8 mouse cellular contexts compared by ENCODE assay signal in genomic region chr6:36004701-36005100, GRCm38 (mm10).
DNase-seq lines count a peak whose midpoint lies in the region; ATAC-seq and TF ChIP-seq lines count a peak whose summit lies in the region.

No protein-coding gene starts in this region.

- H3K36me3 ChIP-seq in kidney, adult 2 months (ENCODE audit: control insufficient read depth, insufficient read depth, low read length): no peaks in the 10 kb centered on the region
- no peaks in the 10 kb centered on the region for H3K36me3 ChIP-seq in kidney, embryonic 15.5 days
- no peaks in the 10 kb centered on the region for H3K36me3 ChIP-seq in CH12.LX (replicated peaks in 1 of 2; ENCODE audit: control insufficient read depth in 1 of 2, insufficient read depth in 1 of 2, low read length in 1 of 2)
- H3K36me3 ChIP-seq in embryonic facial prominence, embryonic 10.5 days (replicated peaks): no peaks in the 10 kb centered on the region

- H3K4me3 ChIP-seq in kidney, adult 2 months (ENCODE audit: insufficient read depth, low read depth, low read length): no peak overlapping the region
- H3K4me3 ChIP-seq in kidney, embryonic 15.5 days (replicated peaks): no peak overlapping the region
- no peak overlapping the region for H3K4me3 ChIP-seq in CH12.LX (replicated peaks in 1 of 3; ENCODE audit: low read depth in 2 of 3, low read length in 2 of 3, poor library complexity in 1 of 3)
- H3K4me3 ChIP-seq in embryonic facial prominence, embryonic 10.5 days: no peak overlapping the region

- peak; percentile 24 for DNase-seq in kidney, adult 2 months
- DNase-seq in CH12.LX (ENCODE audit: extremely low read depth) (peak; percentile 51), MN1 (ENCODE audit: low spot score) (peak; percentile 20)
- peak; percentile 9 for DNase-seq in embryonic facial prominence, embryonic 10.5 days (ENCODE audit: low spot score)
- peak; percentile 40 for DNase-seq in lung, postnatal 10 days
- no peak for DNase-seq in urinary bladder, postnatal 10 days (ENCODE audit: low spot score)
- DNase-seq in urinary bladder, adult 2 months (ENCODE audit: low spot score): no peak

- H3K79me2 ChIP-seq in CH12.LX (replicated peaks; ENCODE audit: control insufficient read depth, extremely low read depth, insufficient read depth, poor library complexity, severe bottlenecking): no peaks in the 10 kb centered on the region

- TF ChIP-seq POLR2A in kidney, adult 2 months (IDR thresholded peaks at IDR 0.05; ENCODE audit: low read depth, low read length): no peak
- no peak for TF ChIP-seq POLR2A in CH12.LX (IDR thresholded peaks at IDR 0.05; ENCODE audit: low read depth, low read length)

- 0 out of 2 replicates have a peak, but pooled peaks have one; percentile 2 for TF ChIP-seq CTCF in kidney, adult 2 months (conservative IDR thresholded peaks at IDR 0.05; ENCODE audit: insufficient read depth, insufficient read length, low read depth, low read length)
- TF ChIP-seq CTCF in CH12.LX (conservative IDR thresholded peaks at IDR 0.05 in 1 of 2, IDR thresholded peaks at IDR 0.05 in 1 of 2; ENCODE audit: low read depth in 2 of 2, low read length in 2 of 2): peak; percentile 72 to 75

- H3K4me2 ChIP-seq in kidney, embryonic 15.5 days: no peak overlapping the region
- H3K4me2 ChIP-seq in CH12.LX (ENCODE audit: insufficient read depth, low read depth, poor library complexity, severe bottlenecking): no peak overlapping the region

- in situ Hi-C loops in CH12.LX (cut with MboI; ENCODE audit: low pct_ligation_motif_present, low pct_unique_long_range_greater_than_20kb, low sequenced_read_pairs): no loop called here

- no peak overlapping the region for H3K9ac ChIP-seq in kidney, embryonic 15.5 days
- no peak overlapping the region for H3K9ac ChIP-seq in CH12.LX (ENCODE audit: insufficient read depth, low read depth)

- no peaks in the 10 kb centered on the region for H3K4me1 ChIP-seq in kidney, adult 2 months (ENCODE audit: control insufficient read depth, insufficient read depth, low read length)
- no peaks in the 10 kb centered on the region for H3K4me1 ChIP-seq in kidney, embryonic 15.5 days
- H3K4me1 ChIP-seq in CH12.LX (ENCODE audit: control insufficient read depth in 1 of 2, insufficient read depth in 2 of 2): no peaks in the 10 kb centered on the region
- H3K4me1 ChIP-seq in embryonic facial prominence, embryonic 10.5 days: no peaks in the 10 kb centered on the region

- ATAC-seq in kidney, embryonic 15.5 days (replicated peaks; ENCODE audit: low FRiP score): no peak

- H3K27ac ChIP-seq in kidney, adult 2 months (ENCODE audit: insufficient read depth, low read depth, low read length): no peak overlapping the region
- H3K27ac ChIP-seq in kidney, embryonic 15.5 days: no peak overlapping the region
- H3K27ac ChIP-seq in CH12.LX (ENCODE audit: insufficient read depth, low read depth): no peak overlapping the region
- no peak overlapping the region for H3K27ac ChIP-seq in embryonic facial prominence, embryonic 10.5 days (replicated peaks)

- TF ChIP-seq EP300 in CH12.LX (IDR thresholded peaks at IDR 0.05; ENCODE audit: low read length): no peak

- no peaks in the 10 kb centered on the region for H3K9me3 ChIP-seq in kidney, embryonic 15.5 days (replicated peaks)
- no peaks in the 10 kb centered on the region for H3K9me3 ChIP-seq in CH12.LX (replicated peaks; ENCODE audit: low read length)
- no peaks in the 10 kb centered on the region for H3K9me3 ChIP-seq in embryonic facial prominence, embryonic 10.5 days

- 36% methylated on average over 1 of the region's 1 CpGs for WGBS in kidney, adult 2 months
- 55% methylated on average over 1 of the region's 1 CpGs for WGBS in kidney, embryonic 15.5 days
- WGBS in embryonic facial prominence, embryonic 10.5 days: 38% methylated on average over 1 of the region's 1 CpGs

- TF ChIP-seq RAD21 in CH12.LX (IDR thresholded peaks at IDR 0.05; ENCODE audit: low read depth, low read length): peak; percentile 57

- H3K27me3 ChIP-seq in kidney, adult 2 months (replicated peaks; ENCODE audit: control insufficient read depth, insufficient read depth, low read length): no peaks in the 10 kb centered on the region
- no peaks in the 10 kb centered on the region for H3K27me3 ChIP-seq in kidney, embryonic 15.5 days
- no peaks in the 10 kb centered on the region for H3K27me3 ChIP-seq in CH12.LX (replicated peaks)
- H3K27me3 ChIP-seq in embryonic facial prominence, embryonic 10.5 days (replicated peaks; ENCODE audit: low read depth, poor library complexity, severe bottlenecking): no peaks in the 10 kb centered on the region

- dilution Hi-C loops in CH12.LX (cut with MboI; ENCODE audit: extremely low pct_ligation_motif_present, extremely low pct_unique_long_range_greater_than_20kb, low sequenced_read_pairs): no loop called here

TF ChIP-seq in CH12.LX, 34 proteins besides CTCF, POLR2A, EP300 and RAD21:
- TF ChIP-seq USF1 (IDR thresholded peaks at IDR 0.05; ENCODE audit: low read depth, low read length): no peak
- TF ChIP-seq ZC3H11A (IDR thresholded peaks at IDR 0.05; ENCODE audit: low read depth, low read length): no peak
- TF ChIP-seq SMC3 (IDR thresholded peaks at IDR 0.05; ENCODE audit: low read depth, low read length): peak; percentile 75

Comparison
In these comparisons a context has a peak if more than half of its experiments do, and no peak if none do; other contexts are left out.
1. DNase-seq: peak in kidney, adult 2 months (single experiment), CH12.LX (single experiment), MN1 (single experiment), embryonic facial prominence, embryonic 10.5 days (single experiment) and lung, postnatal 10 days (single experiment); none in urinary bladder, postnatal 10 days (single experiment) and urinary bladder, adult 2 months (single experiment).